Mouse (Mus musculus): ENCODE results near the gene Pkdrej.

The Pkdrej gene

GRCm38 (mm10) chr15:85766677-85767076 lies 54.9 kb downstream of the Pkdrej start:
- DNase-seq (ENCODE audit: low spot score) = no peak

DNA sequence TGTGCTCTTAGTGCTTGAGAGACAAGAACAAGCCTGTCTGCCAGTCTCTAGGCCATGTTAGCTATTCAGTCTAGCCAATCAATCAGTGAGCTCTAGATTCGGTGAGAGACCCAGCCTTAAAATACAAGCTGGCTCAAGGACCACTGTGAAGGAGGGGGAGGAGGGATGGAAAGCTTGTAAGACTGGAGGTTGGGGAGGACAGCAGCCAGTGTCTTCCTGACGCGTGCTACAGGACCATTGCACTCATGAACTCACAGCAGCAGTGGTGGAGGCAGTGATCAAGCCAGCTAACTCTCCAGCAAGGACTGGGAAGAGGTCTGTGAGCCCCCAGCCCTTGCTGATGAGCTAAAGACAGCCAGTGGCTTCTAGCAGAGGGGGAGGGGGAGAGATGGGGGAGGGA lies 56.5 kb downstream of the Pkdrej start:
- DNase-seq (ENCODE audit: low spot score) = no peak
